Comparison of ENCODE assay signal across 27 mouse cellular contexts in the genomic region with DNA sequence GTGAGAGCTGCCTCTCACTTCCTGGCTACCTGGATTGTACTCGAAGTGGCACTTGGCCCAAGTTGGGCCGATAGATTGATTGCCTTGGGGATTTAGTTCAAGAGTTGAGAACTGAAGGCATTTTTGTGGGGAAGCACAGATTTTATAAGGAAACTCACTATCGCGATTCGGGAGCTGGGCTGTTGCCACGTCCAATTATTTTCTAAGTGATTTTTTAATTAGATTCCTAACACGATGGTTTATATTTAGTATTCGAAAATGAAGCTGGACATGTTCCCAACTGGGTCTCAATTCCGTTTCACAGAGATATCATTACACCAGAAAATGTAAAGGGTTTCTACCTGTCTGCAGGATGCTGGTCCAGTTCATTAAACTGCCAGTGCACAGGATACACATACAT. TPM values are rescaled to one million over a fixed set of nuclear protein-coding genes. Genes with fewer than 3 reads are reported as not detected.
"Had no signal": no experiment of that assay in that cellular context is flagged by ENCODE, and none has a peak within 500 bp of the region (broad histone marks: within the 10 kb centered on the region; RNA-seq: fewer than 3 reads in every experiment).

No protein-coding gene starts in this region.

- H3K9ac ChIP-seq: lung, embryonic 14.5 days; midbrain, embryonic 12.5 days; neural tube, embryonic 13.5 days; neural tube, embryonic 15.5 days had no signal

- DNase-seq: lung, adult 18-20 months; lung, embryonic 14.5 days; lung, postnatal 10 days; lung, postnatal 4 days; midbrain, embryonic 14.5 days; retina, postnatal 1 day; right cerebral cortex, adult 18-20 months; right cerebral cortex, postnatal 25 days; right cerebral cortex, postnatal 4 days; spleen, adult 18-20 months; thymus, adult 18-20 months; thymus, postnatal 14 days; thymus, postnatal 36 days had no signal

- H3K27me3 ChIP-seq: midbrain, embryonic 12.5 days; neural tube, embryonic 13.5 days; neural tube, embryonic 15.5 days had no signal

- H3K4me3 ChIP-seq: midbrain, embryonic 10.5 days; midbrain, embryonic 12.5 days; myocyte; neural tube, embryonic 13.5 days; neural tube, embryonic 15.5 days had no signal

- H3K4me2 ChIP-seq: lung, embryonic 14.5 days; midbrain, embryonic 12.5 days; neural tube, embryonic 13.5 days; neural tube, embryonic 15.5 days had no signal

- H3K9me3 ChIP-seq: midbrain, embryonic 12.5 days; neural tube, embryonic 13.5 days; neural tube, embryonic 15.5 days had no signal

- H3K27ac ChIP-seq: midbrain, embryonic 10.5 days; midbrain, embryonic 12.5 days; neural tube, embryonic 13.5 days; neural tube, embryonic 15.5 days had no signal

- ATAC-seq: midbrain, embryonic 16.5 days had no signal

- H3K4me1 ChIP-seq: midbrain, embryonic 10.5 days; midbrain, embryonic 12.5 days; neural tube, embryonic 13.5 days; neural tube, embryonic 15.5 days had no signal

- H3K36me3 ChIP-seq: midbrain, embryonic 12.5 days had no signal

RNA-seq across cellular contexts. Expression of a gene that starts 8.0 kb away (rescaled TPM):
- total RNA-seq: megakaryocyte, adult 5-6 weeks; megakaryocyte-erythroid progenitor cell, adult 5-6 weeks had no signal
- polyA plus RNA-seq: liver, embryonic 16.5 days; lung, embryonic 14.5 days; lung, embryonic 16.5 days; midbrain, embryonic 10.5 days; midbrain, embryonic 12.5 days; midbrain, embryonic 14.5 days; midbrain, embryonic 16.5 days; myocyte; neural tube, embryonic 11.5 days; neural tube, embryonic 13.5 days; neural tube, embryonic 15.5 days; small intestine, adult 2 months; stomach, embryonic 14.5 days; thymus, postnatal 0 days had no signal

RNA-seq across cellular contexts. Expression of a gene that starts 28.2 kb away (rescaled TPM):
- total RNA-seq: megakaryocyte, adult 5-6 weeks; megakaryocyte-erythroid progenitor cell, adult 5-6 weeks had no signal
